Mouse (Mus musculus) small intestine, adult 2 months (tissue): ENCODE measurements at regions not wholly inside any gene's neighbourhood (a gene's known extent, or its start where the extent isn't known, plus 50 kb on each side); places are given as distances from the start of the nearest gene placed in this dataset.

Source experiments
- H3K27ac ChIP-seq: fragments of 200-500 bp; 2 replicates; pipeline ENCODE4 v1.5.1; 2012; ENCODE audit warnings: low read depth, low read length, control low read depth, inconsistent platforms; ENCODE audit not compliant: insufficient read depth
- H3K27me3 ChIP-seq: fragments of 200-500 bp; 2 replicates; pipeline ENCODE4 v1.6.1; 2012; ENCODE audit warnings: mild to moderate bottlenecking, moderate library complexity, low read length, inconsistent platforms; ENCODE audit not compliant: control insufficient read depth, insufficient read depth
- H3K36me3 ChIP-seq: fragments of 200-500 bp; 2 replicates; pipeline ENCODE4 v1.6.1; 2012; ENCODE audit warnings: mild to moderate bottlenecking, low read length, control low read depth, inconsistent platforms; ENCODE audit not compliant: control insufficient read depth, insufficient read depth
- H3K4me1 ChIP-seq: fragments of 200-500 bp; 2 replicates; pipeline ENCODE4 v1.6.1; 2012; ENCODE audit warnings: low read length, inconsistent platforms, mixed read lengths; ENCODE audit not compliant: control insufficient read depth, insufficient read depth, insufficient read length
- H3K4me3 ChIP-seq: fragments of 200-500 bp; 2 replicates; pipeline ENCODE4 v1.5.1; 2012; ENCODE audit warnings: low read depth, mild to moderate bottlenecking, control low read depth, inconsistent platforms, low read length, moderate library complexity
- CTCF ChIP-seq: fragments of 200-500 bp; IDR thresholded peaks from 2 replicates; pipeline ENCODE4 v1.5.1; 2012; ENCODE audit warnings: low read depth, mild to moderate bottlenecking, control low read depth, inconsistent platforms, low read length, moderate library complexity, mixed read lengths; ENCODE audit not compliant: insufficient replicate concordance, insufficient read length; ENCODE audit errors: extremely low read depth
- POLR2A ChIP-seq: fragments of 200-500 bp; IDR thresholded peaks from 2 replicates; pipeline ENCODE4 v1.6.1; 2012; ENCODE audit warnings: low read depth, mild to moderate bottlenecking, control low read depth, inconsistent platforms, low read length, moderate library complexity
- WGBS: fragments of 180-500 bp; shearing (Covaris S2); methylation state at CpG from one replicate; pipeline ENCODE4 v1.1.7; 2018; 5-methylcytosine and 5-hydroxymethylcytosine counted together

GRCm38 (mm10) chr1:137073857-137074572 is 113.8 kb upstream of the Nr5a2 start:
- H3K4me1 ChIP-seq: no peaks in the 10 kb centered on the region
- no peaks in the 10 kb centered on the region for H3K36me3 ChIP-seq
- no peak overlapping the region for H3K4me3 ChIP-seq
- TF ChIP-seq CTCF (no peak), POLR2A (no peak)
- WGBS: 73% methylated on average over 8 of the region's 8 CpGs
- H3K27me3 ChIP-seq: no peaks in the 10 kb centered on the region
- no peak overlapping the region for H3K27ac ChIP-seq

- H3K4me3 ChIP-seq: no peak overlapping the region
- H3K4me1 ChIP-seq: no peaks in the 10 kb centered on the region
- TF ChIP-seq POLR2A (no peak), CTCF (no peak)
- H3K27me3 ChIP-seq: no peaks in the 10 kb centered on the region
- 85% methylated on average over 4 of the region's 4 CpGs for WGBS
- H3K36me3 ChIP-seq: no peaks in the 10 kb centered on the region
- no peak overlapping the region for H3K27ac ChIP-seq
Measured at GRCm38 (mm10) chr1:137060914-137061313, 100.7 kb upstream of the Nr5a2 start.

- Histone ChIP-seq H3K27ac (no peak overlapping the region), H3K27me3 (no peaks in the 10 kb centered on the region), H3K36me3 (no peaks in the 10 kb centered on the region), H3K4me3 (no peak overlapping the region), H3K4me1 (no peaks in the 10 kb centered on the region)
- no peak for TF ChIP-seq POLR2A
- TF ChIP-seq CTCF: no peak
Measured at GRCm38 (mm10) chr1:137053134-137053533, 92.9 kb upstream of the Nr5a2 start.

GRCm38 (mm10) chr1:137051515-137051914 is 91.3 kb upstream of the Nr5a2 start:
- Histone ChIP-seq H3K27ac (no peak overlapping the region), H3K27me3 (no peaks in the 10 kb centered on the region), H3K4me1 (no peaks in the 10 kb centered on the region), H3K36me3 (no peaks in the 10 kb centered on the region), H3K4me3 (no peak overlapping the region)
- 98% methylated on average over 13 of the region's 13 CpGs for WGBS
- TF ChIP-seq POLR2A (no peak), CTCF (no peak)

- Histone ChIP-seq H3K27ac (no peak overlapping the region), H3K36me3 (no peaks in the 10 kb centered on the region), H3K4me3 (no peak overlapping the region), H3K4me1 (no peaks in the 10 kb centered on the region), H3K27me3 (no peaks in the 10 kb centered on the region)
- 77% methylated on average over 6 of the region's 6 CpGs for WGBS
- TF ChIP-seq CTCF (no peak), POLR2A (no peak)
Measured at GRCm38 (mm10) chr1:137044076-137044475, 83.8 kb upstream of the Nr5a2 start.

- H3K27me3 ChIP-seq: no peaks in the 10 kb centered on the region
- H3K36me3 ChIP-seq: no peaks in the 10 kb centered on the region
- no peaks in the 10 kb centered on the region for H3K4me1 ChIP-seq
- no peak overlapping the region for H3K27ac ChIP-seq
- WGBS: 93% methylated on average over 17 of the region's 17 CpGs
- TF ChIP-seq CTCF: no peak
- no peak for TF ChIP-seq POLR2A
- H3K4me3 ChIP-seq: no peak overlapping the region
Measured at GRCm38 (mm10) chr1:137042414-137043010, 82.3 kb upstream of the Nr5a2 start.

- Histone ChIP-seq H3K4me3 (no peak overlapping the region), H3K27ac (no peak overlapping the region), H3K27me3 (no peaks in the 10 kb centered on the region), H3K36me3 (no peaks in the 10 kb centered on the region), H3K4me1 (no peaks in the 10 kb centered on the region)
- TF ChIP-seq POLR2A (no peak), CTCF (no peak)
- 30% methylated on average over 8 of the region's 8 CpGs for WGBS
Measured at GRCm38 (mm10) chr1:137040898-137041297, 80.7 kb upstream of the Nr5a2 start.
